Mouse (Mus musculus): ENCODE data around the gene Gnat3. TPM values are rescaled to one million over a fixed set of nuclear protein-coding genes. Genes with fewer than 3 reads are reported as not detected.

The Gnat3 gene
- polyA plus RNA-seq, 1 experiment from 2014 or later: not detected

Other genes with a start within 250 kb of the Gnat3 start
- 57.4 and 59.2 TPM in 2 replicates for gene Cd36, start 73.7 kb upstream of the Gnat3 start, polyA plus RNA-seq (2016; fragmentation: Nextera tagmentation; extraction: Ambion mirVana)

All from heart, embryonic 12.5 days (tissue).